Mouse (Mus musculus) right cerebral cortex, postnatal 4 days (tissue): ENCODE measurements at regions not wholly inside any gene's neighbourhood (a gene's known extent, or its start where the extent isn't known, plus 50 kb on each side); places are given as distances from the start of the nearest gene placed in this dataset.

Source experiments
- DNase-seq: peaks from one replicate; pipeline ENCODE4 v3.0.0-alpha.2; 2022

- no peak for DNase-seq
Observed at GRCm38 (mm10) chr14:46225851-46226608, 153.2 kb upstream of the Gm15217 start.

DNA sequence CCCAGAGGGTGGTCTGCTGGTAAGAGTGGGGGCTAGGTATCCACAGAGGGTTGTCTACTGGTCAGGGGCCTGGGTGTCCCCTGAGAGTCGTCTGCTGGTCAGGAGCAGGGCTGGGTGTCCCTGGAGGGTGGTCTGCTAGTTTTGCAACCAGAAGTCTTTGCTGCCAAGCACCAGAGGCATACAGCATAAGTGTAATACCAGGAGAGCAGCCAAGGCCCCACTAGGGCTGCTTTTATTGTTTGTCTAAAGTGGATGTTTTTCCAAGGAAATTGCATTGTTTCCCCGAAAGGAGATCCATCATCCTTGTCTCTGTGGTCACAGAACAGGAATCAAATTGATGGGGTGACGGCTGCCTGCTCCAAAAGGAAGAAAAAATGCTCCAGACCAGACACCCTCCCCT, 145.2 kb upstream of the Gm15217 start:
- DNase-seq: no peak

GRCm38 (mm10) chr14:46234835-46235234, 144.4 kb upstream of the Gm15217 start:
- DNase-seq: no peak

DNA sequence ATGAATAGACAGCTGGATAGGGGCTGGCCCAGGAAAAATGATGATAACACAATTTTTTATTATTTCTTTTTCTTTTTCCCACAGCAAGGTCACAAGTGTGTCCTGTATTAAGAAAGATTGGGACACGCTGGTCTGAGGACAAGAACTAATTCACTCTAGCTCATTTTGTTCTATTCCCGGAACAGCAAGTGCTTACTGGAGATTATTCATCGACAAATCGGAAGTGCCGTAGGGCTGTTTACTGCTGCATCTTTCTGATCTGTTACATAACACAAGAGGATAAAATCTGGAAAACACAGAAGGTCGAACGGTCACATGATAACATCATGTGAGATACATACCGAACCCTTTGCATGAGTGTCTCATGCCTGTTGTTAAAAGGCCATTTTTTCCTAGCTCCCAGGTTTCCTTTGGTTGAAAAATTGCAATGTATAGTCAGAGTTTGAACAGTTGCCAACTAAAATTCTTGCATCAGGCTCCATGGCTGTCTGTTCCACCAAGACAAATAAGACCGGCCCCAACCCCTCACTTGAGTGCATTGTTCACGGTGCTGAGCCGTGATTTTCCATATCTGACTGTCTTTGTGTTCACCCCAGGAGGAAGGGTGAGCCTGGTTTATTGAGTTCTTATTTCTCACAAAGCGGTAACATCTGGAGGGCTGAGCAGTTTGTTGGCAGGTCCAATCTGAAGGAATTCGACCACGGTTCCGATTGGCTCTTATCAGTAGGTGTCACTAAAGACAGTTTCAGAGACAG, 139.0 kb upstream of the Gm15217 start:
- no peak for DNase-seq

GRCm38 (mm10) chr14:46240896-46241295, 138.3 kb upstream of the Gm15217 start:
- no peak for DNase-seq

- DNase-seq: no peak
Observed at GRCm38 (mm10) chr14:46247491-46248484, 131.4 kb upstream of the Gm15217 start.

GRCm38 (mm10) chr14:46249141-46249540, 130.1 kb upstream of the Gm15217 start:
- DNase-seq: no peak

GRCm38 (mm10) chr14:46255261-46255660, 124.0 kb upstream of the Gm15217 start:
- no peak for DNase-seq

DNA sequence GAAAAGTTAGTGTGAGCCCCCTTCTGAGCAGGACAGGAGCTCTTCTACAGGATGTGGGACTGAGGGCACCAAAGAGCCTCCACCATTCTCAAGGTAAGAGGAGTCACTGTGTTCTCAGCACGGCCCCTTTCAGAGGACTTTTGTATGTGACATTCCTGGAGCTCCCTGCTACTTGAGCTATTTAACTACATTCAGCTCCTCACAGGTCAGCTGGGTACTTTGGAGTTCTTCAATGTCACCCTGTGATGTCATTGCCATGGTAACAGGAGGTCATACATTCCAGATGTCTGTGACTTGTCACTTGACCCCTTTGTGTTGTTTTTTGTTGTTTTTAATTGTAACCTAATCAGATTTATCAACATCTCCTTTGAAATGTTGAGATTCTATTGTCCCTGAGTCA, 122.9 kb upstream of the Gm15217 start:
- DNase-seq: no peak

DNA sequence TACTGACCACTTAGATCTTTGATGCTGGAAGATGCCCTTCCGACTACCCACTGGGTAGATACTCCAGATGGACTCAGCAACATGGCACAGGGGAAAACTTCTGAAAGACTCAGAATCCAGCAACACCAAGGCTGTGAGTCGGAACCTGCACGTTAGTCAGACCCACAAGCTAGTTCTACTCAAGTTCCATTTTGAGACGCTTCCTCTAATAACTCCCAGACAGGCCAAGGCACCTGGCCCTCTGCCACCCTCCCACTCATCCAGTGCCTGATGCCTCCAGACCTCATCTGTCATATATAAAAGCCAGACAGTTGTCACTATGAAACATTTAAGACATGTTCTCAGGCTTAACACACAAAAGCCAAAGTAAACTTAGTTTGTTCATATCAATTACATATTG, 121.9 kb upstream of the Gm15217 start:
- DNase-seq: no peak

- DNase-seq: no peak
Observed at GRCm38 (mm10) chr14:46258551-46258950, 120.7 kb upstream of the Gm15217 start.

DNA sequence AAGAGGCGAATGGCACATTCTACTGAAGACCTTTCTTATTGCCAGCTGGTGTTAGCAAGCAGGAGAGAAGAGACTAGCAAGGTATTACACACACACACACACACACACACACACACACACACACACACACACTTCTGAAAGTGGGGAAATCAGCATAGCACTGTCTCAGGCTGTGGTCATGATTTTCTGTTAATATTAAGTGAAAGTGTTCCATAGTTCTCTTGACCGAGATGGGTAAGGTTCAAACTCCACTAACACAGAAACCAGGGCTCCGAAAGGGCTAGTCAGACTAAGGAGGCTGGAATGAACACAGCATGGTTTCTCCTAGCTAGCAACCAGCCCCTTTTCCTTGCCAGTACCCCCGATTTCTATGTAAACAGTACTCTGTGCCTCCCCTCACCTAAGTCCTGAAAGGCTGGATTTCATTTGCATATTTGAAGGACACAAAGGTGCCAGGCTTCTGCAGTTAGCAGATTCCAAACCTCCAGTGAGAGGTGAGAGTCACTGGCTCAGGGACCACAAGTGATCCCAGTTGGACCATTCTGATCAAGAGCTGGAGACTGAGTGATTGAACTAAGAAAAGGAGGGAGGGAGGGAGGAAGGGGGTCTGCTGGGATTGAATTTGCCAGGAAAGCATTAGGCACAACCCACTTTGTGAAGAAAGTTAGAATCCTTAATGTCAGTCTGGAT, 118.8 kb upstream of the Gm15217 start:
- DNase-seq: no peak

- DNase-seq: no peak
Observed at GRCm38 (mm10) chr14:46275455-46275854, 103.8 kb upstream of the Gm15217 start.

DNA sequence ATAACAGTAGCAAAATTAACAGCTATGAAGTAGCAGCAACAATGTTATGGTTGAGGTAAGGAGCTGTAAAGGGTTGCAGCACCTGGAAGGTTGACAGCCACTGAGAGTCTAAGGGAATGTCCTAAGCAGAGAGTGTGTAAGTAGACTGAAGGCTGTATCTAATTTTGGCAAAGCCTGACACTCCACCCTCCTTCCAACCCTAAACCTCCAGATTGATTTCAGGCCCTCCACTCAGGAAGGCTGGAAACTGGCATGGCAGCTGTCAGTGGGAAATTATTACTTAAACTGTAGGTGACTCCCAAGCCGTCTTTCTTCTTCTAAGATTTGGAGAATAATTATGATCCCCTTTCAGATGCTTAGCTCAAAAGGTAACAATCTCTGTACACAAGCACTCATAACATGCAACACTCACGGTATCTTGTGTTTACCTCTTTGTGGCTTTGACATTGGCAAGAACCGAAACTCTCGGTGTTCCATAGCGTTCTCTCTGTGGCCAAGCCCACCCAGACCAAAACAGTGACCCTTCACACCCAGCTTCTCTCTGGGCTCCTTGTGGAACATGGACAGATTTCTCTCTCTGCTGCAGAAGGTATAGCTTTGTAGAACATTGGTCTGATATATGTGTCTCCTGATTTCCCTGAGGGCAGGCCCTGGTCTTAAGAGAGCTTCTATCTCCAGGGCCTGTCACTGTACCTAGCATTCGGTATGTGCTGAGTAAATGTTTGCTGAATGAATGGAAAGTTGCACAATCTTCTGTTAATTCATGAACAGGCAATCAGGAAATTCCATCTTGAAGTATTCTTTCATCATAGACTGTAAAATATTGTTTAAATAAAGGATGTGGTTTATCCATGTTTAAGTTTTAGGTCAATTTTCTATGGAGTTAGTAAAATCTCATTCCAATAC, 102.0 kb upstream of the Gm15217 start:
- DNase-seq: no peak

GRCm38 (mm10) chr14:46277832-46278611, 101.2 kb upstream of the Gm15217 start:
- DNase-seq: no peak

DNA sequence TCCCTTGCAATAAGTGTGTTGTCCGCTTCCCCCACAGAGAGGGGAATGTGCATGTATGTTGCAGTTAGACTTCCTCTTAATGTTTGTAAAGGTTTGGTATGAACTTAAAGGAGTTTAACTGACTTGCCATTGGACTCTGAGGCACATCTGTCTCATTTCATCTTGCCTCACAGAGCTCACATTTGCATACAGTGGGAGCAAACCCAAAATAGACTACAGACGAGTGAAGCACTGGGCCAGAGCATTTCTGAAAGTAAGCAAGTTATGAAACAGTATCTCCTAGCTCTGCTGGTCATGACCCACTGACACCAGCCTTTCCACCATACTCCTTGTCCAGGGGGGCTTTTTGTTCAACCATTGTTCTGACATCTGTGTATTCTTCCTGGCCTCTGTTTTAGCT, 86.8 kb upstream of the Gm15217 start:
- no peak for DNase-seq

DNA sequence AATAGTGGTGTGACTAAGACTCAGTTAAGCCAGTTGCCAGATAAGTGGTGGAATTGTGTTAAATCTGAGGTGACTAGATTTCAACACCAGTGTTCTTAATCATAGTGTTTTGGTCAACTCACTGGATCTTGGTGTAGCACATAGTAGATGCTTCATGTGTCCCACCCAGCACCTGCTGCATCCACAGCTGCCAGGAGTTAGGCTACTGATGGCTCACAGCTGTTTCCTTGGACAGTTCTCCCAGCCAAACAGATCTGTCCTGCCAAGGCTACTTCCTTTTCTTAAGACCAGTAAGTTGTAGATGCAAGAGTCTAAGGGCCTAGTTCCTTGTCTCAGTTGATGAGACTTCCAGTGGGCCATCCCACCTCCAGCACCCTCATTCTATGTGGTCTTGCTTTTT, 82.9 kb upstream of the Gm15217 start:
- no peak for DNase-seq

GRCm38 (mm10) chr14:46300546-46300945, 78.7 kb upstream of the Gm15217 start:
- DNase-seq: no peak

- DNase-seq: no peak
Observed at GRCm38 (mm10) chr14:46302601-46303000, 76.6 kb upstream of the Gm15217 start.

- no peak for DNase-seq
Observed at GRCm38 (mm10) chr14:46305267-46305666, 73.9 kb upstream of the Gm15217 start.

DNA sequence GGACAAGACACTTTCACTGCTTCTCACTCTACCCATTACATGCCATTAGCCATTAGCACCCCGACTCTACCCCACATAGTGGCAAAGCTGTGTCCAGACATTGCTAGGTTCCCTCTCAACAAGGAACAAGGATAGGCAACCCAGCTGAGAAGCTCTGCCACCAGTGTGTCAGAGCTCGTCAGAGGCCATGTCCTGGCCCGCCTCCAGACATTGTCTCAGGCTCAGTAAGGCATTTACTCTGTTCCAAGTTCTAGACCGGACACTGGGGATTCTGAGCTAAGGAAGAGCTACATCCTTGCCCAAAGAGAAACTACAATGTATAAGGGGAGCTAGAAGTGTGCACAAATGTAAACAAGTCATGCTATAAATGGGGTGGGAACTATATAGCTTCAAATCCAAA, 66.2 kb upstream of the Gm15217 start:
- no peak for DNase-seq
